Mouse (Mus musculus): Measurements from ENCODE around the gene Ifrd2.

Ifrd2 gene

DNA sequence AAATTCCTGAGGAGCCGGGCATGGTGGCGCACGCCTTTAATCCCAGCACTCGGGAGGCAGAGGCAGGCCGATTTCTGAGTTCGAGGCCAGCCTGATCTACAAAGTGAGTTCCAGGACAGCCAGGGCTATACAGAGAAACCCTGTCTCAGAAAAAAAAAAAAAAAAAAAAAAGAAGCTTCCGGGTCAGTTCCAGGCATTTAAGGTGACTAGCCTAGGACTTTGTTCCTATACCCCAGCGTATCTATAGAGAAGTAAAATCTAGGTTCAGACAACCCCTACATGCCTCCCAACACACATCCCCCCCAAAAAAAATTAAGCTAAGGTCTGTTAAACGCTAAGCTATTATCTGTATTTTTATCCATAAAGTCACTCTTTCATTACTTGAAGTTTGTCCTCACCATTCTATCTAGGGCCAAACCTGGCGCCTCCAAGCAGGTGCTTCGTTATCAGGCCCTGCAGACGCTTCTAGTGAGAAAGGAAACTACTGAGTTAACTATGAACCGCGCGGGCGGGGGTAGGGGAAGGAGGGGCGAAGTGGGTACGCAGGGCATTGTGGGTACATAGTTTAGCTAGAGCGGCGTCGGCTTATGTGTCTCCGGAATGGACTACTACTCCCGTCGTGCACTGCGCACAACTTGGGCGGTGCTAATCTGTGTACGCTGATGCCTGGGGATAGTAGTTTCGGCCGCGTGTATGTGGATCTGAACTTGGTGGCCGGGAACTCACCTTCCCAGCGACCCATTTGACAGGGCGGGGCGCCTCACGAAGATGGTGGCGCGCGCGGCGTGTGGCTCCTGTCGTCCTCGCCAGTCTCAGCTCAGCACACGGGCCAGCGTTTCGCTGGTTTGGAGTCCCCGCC lies at the start of gene Ifrd2:
TSS of gene Ifrd2 (plus strand) at position 669 of the 859 bp plus-strand sequence.
- peak; percentile 99 for DNase-seq (ENCODE audit: low spot score)

DNA sequence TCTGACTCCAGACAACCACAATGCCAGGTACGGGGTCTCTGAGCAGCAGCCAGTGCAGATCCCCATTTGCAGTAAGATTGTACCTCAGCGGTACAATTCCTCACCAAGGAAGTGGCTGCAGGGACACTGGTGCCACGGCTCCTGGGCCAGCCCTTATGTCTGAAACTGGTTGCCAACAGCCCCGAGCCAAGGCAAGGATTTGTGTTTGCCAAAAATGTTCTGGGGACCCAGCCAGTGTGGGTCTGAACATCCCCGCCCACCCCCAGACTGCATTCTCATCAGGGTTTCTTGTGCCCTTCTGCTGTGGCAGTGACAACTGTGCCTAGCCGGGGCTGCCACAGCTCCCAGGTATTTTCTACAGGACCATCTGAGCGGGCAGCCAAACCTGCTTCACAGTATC lies 49.2 kb upstream of the Ifrd2 start:
- DNase-seq (ENCODE audit: low spot score) = no peak

DNA sequence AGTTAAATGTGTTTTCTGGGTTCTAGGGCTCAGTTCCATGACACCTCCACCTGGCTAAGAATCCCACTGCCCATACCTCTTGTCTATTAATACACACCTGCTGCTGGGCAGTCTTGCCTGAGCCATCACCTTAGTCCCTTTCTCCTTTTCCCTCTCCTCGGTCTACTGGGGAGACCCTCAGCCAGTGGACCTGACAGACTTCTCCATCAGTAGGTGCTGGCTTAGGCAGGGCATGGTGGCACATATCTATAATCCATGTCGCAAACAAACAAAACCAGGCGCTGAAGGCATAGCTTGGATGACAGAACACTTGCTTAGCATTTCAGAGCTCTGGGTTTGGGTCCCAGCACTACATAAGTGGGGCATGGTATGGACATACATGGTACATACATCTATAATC lies 48.7 kb upstream of the Ifrd2 start:
- no peak for DNase-seq (ENCODE audit: low spot score)

DNA sequence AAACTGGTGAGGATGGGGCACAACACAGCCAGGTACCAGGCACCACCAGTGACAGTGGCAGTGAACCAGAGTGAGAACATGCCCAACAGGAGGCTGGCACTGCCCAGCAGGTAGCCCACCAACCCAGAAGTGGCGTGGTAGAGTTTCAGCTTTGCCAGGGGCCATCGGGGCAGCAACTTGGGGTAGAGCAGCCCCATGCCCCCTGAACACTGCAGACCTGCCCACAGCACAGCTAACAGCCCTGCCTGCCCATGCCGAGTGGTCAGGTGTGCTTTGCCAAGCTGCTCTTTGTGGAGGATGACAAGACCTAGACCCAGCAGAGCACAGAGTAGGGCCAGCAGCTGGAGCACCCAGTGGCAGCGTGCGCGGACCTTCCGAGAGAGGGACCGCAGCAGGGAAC lies 47.5 kb upstream of the Ifrd2 start:
- DNase-seq (ENCODE audit: low spot score) = no peak

DNA sequence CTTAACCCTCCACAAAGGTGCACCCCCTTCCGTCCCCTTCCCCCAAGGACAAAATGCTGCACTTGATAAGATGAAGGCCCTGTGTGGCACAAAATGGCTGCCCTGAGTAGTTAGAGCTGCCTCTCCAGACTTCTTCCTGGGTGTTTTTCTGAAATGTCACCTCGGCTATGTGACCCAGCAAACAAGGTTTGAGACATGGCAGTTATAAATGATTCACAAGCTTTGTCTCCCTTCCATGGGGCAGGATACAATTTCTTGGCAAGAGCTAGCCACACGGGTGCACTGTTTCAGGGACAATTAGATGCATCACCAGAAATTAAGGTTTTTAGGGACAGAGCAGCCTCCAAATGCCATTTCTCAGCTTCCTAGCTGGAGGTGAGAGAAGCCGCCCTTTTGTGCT lies 47.0 kb upstream of the Ifrd2 start:
- no peak for DNase-seq (ENCODE audit: low spot score)

DNA sequence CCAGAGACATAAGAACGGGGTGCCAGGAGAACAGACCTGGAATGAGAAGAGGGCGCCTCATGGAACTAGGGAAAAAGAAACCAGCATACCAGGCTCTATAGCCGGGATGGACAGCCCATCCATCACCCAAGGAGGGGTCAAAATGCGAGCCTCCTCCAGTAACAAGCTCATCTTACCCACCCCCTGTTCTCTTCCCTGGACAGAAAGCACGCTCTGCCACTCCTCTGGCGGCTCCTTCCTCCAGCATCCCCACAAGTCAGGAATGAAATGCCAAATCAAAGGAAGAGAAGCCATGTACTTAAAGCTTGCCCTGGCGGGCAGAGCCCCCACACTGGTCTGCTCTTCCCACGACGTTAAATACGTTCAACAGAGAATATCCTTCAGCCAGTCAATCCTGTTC lies 46.4 kb upstream of the Ifrd2 start:
- no peak for DNase-seq (ENCODE audit: low spot score)

DNA sequence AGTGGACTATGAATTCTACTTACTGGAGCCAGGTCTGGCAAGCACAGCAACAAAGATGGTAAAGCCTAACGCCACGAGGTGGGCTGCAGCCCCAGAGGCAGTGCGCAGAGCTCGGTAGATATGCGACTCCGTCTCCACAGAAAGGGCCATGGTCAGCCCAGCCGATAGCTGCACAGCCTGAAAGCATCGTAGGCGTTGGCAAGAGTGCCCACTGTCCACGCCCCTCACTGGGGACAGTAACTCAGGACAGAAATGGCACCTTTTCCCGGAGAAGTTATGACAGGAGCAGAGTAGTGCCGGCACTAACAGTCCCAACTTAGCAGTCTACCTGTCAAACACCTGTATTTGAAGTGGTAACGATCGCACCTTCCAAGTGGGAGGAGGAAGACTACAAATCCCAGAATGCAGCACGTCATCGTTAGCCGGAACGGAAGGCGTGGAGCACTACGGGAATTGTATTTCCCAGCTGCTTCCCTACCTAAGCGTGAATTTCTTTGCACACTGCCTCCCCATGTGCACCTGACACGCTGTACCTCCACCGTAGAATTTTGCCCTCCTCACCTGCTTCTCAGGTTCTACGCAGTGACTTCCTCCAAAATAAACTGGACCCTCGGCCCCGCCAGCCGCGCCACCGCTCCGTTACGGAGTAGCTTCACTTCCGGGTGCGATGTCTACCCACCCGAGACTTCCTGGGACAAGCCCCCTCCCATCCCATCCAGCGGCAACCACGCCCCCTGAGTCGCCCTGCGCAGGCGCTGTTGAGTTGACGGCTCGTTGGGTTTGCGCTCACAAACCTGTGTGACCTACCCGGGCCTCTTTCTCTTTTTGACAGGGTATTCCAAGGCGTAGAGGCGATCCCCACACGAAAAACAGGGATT lies 45.7 kb upstream of the Ifrd2 start, which contains the start of the genes Cyb561d2 and Nprl2:
TSS of gene Cyb561d2 (minus strand) at position 720 of the 878 bp plus-strand sequence.
TSS of gene Nprl2 (plus strand) at position 753 of the 878 bp plus-strand sequence.
- peak; percentile 79 for DNase-seq (ENCODE audit: low spot score)

DNA sequence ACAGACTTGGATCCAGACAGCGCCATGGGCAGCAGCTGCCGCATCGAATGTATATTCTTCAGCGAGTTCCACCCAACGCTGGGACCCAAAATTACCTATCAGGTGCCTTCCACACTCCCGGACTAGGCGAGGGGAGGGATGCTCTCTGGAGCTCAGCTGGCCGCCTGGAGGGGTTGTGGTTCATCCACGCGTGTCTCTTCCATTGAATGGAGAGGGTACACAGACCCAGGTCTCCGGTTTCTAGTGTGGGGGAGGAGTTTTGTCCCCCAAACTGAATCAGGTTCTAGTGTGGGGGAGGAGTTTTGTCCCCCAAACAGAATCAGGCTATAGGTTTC lies 45.1 kb upstream of the Ifrd2 start:
- DNase-seq (ENCODE audit: low spot score) = no peak

DNA sequence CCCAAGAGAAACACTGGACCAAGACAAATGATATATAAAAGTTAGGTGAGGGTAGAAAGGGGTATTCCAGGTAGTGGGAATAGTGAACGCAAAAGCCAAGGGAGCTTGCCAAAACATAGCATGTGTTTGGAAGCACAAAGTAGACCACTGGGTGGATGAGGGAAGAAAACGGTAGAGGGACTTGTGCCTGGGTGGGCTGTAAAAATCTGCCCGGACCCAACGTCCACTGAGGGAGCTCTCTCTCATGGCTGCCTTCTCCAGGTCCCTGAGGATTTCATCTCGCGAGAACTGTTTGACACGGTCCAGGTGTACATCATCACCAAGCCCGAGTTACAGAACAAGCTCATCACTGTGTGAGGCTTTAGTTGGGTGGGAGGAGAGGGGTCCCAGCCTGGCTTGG lies 44.7 kb upstream of the Ifrd2 start:
- DNase-seq (ENCODE audit: low spot score) = no peak

DNA sequence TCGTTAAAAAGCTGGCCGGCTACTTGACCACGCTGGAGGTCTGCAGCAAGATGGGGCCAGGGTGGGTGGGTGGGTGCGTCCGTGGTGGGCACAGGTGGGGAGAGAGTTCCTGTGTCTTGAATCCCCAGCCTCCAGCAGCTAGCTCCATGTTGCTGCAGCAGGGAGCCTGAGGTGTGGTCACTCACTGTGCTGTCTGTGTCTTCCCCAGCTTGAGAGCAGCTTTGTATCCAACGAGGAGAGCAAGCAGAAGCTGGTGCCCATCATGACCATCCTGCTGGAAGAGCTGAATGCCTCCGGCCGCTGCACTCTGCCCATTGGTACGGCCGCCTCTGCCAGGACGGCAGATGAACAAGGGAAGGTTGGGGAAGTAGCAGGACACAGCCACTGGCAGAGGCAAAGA lies 44.1 kb upstream of the Ifrd2 start:
- DNase-seq (ENCODE audit: low spot score) = no peak

DNA sequence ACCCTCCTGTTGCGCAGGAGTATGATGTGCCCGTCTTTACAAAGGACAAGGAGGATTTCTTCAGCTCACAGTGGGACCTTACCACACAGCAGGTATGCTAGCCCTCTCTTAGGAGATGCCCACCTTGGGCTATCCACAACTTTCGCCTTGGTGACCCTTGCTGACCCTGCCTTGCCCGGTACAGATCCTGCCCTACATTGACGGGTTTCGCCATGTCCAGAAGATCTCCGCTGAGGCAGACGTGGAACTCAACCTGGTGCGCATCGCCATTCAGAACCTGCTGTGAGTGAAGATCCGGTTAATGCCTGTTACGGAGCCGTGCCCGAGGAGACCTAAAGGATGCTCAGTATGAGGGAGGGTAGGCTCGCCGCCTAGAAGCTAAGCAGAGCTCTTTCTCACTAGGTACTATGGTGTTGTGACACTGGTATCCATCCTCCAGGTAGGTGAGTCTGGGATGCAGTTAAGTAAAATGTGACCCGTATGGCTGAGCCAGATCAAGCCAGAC lies 43.2 kb upstream of the Ifrd2 start:
- no peak for DNase-seq (ENCODE audit: low spot score)

DNA sequence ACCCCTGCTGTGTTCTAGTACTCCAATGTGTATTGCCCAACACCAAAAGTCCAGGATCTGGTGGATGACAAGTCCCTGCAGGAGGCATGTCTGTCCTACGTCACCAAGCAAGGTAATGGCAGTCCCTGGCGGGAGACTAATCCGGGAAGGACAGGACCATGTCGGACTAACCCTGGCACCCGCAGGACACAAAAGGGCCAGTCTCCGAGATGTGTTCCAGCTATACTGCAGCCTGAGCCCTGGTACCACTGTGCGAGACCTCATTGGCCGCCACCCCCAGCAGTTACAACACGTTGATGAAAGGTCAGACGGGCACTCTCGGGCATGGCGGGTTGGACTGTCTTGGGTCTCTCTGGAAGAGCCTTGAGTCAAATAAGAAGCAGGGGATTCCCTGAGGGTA lies 42.7 kb upstream of the Ifrd2 start:
- DNase-seq (ENCODE audit: low spot score) = no peak

DNA sequence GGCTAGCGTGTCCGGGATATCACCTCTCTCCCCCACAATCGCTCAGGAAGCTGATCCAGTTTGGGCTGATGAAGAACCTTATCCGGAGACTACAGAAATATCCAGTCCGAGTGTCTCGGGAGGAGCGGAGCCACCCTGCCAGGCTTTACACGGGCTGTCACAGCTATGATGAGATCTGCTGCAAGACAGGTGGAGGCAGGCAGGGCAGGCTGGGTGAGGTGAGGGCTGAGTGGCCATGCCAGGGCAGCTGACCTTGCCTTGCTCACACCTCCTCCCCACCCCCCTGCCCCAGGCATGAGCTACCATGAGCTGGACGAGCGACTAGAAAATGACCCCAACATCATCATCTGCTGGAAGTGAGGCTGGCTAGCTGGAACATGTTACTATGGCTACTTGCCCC lies 42.2 kb upstream of the Ifrd2 start:
- DNase-seq (ENCODE audit: low spot score) = no peak

DNA sequence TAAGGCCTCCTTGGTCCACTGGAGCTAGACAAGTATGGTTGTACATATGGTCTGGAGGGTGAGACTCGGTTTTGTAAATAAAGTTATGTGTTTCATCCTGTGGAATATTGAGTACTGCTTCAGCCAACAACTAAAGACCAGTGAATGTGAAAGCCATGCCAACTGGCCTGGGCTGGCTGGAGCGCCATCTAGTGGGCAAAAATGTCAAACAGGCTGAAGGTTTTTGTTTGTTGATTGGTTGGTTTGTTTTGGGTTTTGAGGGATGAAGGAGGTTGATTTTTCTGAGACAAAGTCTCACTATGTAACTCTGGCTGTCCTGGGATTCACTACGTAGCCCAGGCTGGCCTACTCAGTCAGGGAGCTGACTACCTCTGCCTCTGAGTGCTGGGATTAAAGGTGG lies 41.8 kb upstream of the Ifrd2 start:
- peak; percentile 75 for DNase-seq (ENCODE audit: low spot score)

DNA sequence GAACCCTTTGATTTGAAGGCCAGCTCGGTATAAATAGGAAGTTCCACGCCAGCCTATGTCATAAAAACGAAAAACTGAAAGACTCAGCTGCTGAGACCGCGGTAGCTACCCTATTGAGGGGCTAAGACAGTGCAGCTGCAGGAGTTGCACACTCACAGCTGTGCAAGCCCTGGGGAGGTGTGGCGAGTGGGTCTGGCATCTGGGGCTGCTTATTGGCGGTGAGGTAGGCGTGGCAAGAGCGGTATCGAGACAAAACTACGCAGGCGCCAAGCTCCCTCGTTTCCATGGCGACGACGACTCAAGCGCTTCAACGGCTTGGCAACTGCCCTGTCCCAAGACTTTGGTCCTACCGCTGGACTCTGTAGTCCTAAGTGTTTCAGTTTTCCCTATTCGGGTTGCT lies 40.4 kb upstream of the Ifrd2 start, which contains the start of gene Zmynd10:
TSS of gene Zmynd10 (plus strand) at position 273 of the 400 bp plus-strand sequence.
- DNase-seq (ENCODE audit: low spot score) = peak; percentile 93

DNA sequence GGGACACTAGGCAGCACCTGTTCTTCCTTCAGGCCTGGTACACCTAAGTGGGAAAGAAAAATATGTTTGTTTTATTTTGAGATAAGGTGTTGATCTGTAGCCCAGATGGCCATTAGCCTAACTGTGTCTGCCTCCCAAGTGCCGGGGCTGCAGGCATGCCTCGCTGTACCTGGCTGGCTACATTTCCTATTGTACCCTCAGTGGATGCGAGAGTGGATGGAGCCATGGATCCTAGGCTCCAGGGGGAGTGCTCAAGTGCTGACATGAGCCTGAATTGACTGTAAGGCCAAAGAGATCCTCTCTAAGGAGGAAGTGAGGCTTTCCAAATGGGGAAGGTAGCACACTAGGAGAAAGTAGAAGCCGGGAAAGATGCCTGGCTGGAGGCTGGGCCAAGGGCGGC lies 39.5 kb upstream of the Ifrd2 start:
- DNase-seq (ENCODE audit: low spot score) = no peak

DNA sequence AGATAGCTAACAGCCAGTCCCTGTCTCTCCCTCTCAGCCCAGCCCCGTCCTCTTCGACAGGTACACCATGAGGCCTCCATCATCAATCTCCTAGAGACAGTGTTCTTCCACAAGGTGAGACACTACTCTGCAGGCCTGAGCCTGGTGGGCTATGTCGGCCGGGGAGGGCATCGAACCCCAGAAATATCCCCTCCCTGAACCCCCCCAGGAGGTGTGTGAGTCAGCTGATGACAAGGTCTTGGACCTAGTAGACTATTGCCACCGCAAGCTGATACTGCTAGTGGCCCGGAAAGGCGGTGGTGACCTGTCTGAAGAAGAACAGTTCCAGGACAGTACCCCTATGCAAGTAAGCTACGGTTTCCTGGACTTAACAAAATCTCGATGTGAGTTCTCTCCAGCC lies 38.6 kb upstream of the Ifrd2 start:
- no peak for DNase-seq (ENCODE audit: low spot score)

DNA sequence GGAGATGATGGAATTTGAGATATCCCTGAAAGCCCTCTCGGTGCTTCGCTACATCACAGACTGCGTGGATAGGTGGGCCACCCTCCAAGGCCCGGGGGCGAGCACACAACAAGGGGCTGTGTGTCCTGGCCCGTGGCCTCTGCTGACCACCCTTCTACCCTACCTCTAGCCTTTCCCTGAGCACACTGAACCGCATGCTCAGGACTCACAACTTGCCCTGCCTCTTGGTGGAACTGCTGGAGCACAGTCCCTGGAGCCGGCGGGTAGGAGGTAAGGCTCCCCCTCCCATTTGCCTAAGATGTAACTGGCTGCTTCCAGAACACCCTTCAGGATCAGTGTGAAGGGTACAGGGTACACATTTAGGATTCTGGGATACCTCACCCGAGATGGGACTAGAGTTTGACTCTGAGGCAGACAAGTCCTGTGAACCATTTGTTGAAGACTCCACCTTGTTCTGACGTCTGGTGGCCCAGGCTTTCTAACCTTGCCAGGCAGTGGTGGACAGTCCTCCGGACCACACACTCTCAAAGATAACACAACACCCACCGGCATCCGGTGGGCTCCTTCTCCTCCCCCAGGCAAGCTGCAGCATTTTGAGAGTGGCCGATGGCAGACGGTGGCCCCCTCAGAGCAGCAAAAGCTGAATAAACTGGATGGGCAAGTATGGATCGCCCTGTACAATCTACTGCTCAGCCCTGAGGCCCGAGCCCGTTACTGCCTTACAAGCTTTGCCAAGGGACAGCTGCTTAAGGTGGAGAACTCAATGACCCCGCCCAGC lies 38.0 kb upstream of the Ifrd2 start:
- DNase-seq (ENCODE audit: low spot score) = no peak

DNA sequence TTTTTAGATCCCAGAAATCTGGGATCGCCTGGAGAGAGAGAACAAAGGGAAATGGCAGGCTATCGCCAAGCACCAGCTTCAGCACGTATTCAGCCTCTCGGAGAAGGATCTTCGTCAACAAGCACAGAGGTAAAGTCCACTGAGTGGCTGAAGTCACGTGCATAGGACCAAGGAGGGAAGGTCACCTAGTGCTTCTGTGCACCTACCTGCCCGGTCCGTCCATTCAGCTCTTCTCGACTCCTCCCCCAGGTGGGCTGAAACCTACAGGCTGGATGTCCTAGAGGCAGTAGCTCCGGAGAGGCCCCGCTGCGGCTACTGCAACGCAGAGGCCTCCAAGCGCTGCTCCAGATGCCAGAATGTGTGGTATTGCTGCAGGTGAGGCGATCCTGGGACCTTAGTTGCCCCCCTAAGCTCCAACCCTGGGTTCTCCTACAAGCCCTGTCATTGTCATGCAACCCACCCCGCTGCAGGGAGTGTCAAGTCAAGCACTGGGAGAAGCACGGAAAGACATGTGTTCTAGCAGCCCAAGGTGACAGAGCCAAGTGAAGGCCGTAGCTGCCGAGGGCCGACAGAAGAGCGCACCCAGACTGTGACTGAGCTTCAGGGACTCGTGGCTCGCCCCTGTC lies 36.8 kb upstream of the Ifrd2 start:
- DNase-seq (ENCODE audit: low spot score) = no peak

DNA sequence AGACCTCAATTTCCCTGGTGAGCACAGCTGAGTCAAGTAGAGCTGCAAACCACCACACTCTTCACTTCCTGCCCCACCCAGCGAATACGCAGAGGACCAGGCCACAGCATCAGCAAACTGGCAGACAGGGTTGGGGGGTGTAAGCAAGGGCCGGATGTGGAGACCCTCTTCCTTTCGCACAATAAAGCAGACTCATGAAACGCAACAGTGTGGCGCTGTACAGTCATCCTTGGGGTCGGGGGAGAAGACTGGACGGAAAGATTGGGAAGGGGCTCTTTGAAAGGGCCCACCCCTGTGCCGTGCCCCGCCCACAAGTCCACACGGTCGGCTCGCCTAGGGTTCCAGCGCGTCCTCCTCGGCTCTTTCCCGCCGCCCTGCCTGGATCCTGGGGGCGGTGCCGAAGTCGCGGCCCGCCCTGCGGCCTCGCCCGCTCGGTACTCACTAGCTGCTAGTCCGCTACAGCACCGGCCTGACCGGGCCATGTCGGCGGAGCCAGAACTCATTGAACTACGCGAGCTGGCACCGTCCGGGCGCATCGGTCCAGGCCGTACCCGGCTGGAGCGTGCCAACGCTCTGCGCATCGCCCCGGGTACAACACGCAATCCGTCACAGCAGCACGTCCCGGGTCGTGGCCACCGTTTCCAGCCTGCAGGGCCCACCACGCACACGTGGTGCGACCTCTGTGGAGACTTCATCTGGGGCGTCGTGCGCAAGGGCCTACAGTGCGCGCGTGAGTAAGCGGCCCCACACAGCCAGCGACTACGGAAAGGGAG lies 36.1 kb upstream of the Ifrd2 start, which contains the start of gene Rassf1:
TSS of gene Rassf1 (plus strand) at position 439 of the 773 bp plus-strand sequence.
- DNase-seq (ENCODE audit: low spot score) = no peak

DNA sequence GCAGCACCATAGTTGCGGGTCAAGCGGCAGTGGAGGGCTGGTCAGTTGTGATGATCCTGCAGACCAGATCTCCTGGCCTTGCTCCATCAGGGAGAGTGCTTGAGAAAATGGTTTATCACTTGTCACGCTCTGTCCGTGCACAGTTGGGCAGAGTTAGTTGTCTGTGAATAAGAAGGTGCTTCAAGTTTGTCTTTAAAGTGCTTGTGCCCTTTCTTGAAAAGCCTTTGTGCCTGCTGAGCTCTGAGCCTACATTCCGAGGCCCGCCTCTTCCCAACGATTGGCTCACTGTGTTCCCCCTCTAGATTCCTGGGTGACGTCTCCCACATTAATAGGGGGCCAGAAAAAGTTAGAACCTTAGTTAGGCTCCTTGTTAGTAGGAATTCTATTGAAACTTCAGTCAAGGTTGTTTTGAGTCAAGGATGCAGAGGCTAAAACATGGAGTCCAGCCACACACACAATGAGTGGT lies 35.5 kb upstream of the Ifrd2 start:
- DNase-seq (ENCODE audit: low spot score) = no peak

Data from c-Kit-positive CD71-positive TER-119-positive erythroid progenitor cells, embryonic 14.5 days (primary cell).